Mouse (Mus musculus): ENCODE data around the gene Nmt2.

DNA sequence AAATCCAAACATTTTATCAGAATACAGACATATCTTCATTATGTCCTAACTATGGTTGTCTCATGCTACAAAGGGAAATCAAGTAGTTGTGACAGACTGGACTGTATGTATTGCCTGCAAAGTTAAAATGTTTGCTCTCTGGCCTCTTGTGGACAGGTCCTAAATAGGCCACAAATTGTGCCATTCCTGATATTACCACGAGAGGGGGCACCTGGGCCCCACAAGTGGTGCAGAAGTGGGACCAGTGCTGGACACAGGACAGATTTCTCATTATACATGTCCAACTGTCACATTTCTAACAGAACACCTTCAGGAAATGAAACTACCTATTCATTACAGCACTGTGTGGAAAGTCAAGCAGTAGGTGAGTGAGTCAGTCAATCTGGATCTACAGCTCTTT is 43.3 kb downstream of the Nmt2 start:
- peak; percentile 76 for TF ChIP-seq CTCF (IDR thresholded peaks at IDR 0.05; ENCODE audit: low read depth)
- TF ChIP-seq EP300 (IDR thresholded peaks at IDR 0.05; ENCODE audit: low read depth), result no peak

All from heart, postnatal 0 days (tissue).